Mouse (Mus musculus) spleen, adult 18-20 months (tissue): ENCODE results near the gene Sptb.

Source experiments
- DNase-seq, 2 experiments: peaks; one replicate each; pipeline ENCODE4 v3.0.0; 2022; ENCODE audit warnings: mixed read lengths in 2 of 2

Sptb gene

DNA sequence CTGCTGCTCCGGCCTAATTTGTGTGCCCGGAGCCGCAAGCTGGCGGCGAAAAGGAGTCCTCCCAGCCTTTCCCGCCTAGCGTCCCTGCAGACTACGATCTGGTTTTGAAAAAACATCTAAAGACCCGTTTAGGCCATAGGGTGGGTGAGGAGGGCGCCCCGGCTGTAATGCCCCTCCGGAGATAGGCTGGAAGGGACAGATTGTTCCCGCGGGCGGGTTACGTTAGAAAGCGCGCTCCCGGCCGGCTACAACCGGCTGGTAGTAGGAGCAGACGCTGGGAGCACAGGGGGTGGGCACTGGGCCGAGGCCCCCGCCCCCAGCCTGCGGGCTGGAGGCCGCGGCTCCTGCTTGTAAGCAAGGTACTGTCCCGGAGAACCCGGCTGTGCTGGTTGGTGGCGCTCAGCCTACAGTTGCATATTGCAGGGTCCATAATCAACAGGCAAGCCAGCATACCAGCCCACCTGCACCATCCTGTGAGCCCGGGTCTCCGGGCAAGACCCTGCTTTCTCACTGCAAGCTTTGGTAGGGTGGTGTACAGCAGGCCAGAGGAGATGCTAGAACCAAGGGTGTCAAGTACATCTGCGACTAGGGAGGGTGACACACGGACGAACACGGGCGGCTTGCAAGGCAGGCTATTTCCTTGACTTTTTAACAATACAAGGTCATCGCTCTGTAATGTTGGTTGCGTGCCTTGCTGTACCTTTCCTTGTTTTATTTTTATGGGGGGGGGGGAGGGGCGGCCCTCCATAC, at the start of gene Sptb:
TSS of gene Sptb (minus strand) at position 197 of the 750 bp plus-strand sequence.
- peak in 1 of 2 experiments; percentile 30 for DNase-seq

DNA sequence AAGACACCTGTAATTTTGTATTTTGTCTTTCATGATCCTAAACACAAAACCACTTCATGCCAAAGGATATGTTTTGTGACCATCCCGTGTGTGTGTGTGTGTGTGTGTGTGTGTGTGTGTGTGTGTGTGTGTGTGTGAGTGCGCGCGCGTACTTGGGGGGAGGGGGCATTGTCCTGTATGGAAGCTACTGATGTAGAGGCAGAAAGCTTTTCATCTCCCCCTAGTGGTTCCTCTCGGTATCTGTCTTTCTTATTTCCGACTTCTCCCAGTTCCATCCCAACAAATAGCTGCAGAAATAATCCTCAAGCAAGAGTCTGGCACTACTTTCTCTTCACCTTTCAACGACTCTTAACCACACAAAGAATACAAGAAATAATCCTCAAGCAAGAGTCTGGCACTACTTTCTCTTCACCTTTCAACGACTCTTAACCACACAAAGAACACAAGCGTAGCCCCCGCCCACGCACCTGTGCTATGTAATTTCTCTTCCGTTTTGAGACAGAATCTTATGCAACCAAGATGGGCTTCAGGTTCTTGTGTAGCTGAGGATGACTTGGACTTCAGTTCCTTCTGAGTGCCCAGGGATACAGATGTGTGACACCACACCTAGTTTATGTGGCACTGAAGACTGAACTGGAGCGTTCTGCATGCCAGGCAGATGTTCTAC, 42.4 kb upstream of the Sptb start:
- DNase-seq: peak; percentile 8 to 34

DNA sequence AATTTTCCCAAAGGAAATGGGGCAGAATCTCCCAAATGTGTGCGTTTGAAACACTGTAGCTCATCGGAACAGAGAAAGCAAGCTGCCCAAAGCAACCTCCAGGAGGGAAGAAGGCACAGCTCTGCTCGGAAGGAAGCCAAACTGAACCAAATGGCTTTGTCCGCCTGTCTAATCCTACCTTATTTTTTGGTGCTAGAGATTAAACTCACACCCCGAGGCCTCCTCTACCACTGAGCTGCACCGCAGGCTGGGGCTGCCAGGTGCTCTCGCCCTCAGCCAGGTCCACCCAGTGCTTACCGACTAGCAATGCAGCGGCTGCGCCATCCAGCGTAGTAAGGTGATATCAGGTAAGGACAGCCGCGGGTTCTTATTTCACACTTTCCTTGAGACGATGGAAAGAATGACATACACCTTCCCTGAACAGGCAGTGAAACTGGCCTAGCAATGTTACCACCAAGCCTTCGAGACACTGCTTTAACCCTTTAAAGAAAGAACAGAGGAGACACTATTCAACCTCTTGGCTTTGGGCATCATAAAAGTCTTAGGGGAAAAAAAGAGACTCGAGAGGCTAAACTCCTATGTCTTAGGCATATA, 40.6 kb upstream of the Sptb start:
- DNase-seq: no peak

DNA sequence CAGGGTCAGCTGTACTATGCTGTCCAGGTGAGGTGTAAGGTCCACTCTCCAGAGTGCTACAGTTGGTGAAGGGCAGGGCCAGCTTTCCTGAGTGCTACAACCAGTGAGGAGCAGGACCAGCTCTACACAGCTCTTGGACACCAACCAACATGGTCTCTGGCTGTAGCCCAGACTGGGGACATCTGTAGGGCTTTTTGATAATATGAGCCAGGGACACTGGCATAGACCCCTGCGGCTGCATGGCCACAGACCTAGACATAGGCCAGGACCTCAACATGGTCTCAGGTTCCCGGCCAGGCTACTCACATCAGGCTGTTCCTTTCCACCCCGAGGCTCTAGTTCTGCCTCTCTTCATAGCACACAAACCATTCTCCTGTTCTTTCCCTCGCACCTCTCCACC, 17.6 kb upstream of the Sptb start:
- DNase-seq: no peak

DNA sequence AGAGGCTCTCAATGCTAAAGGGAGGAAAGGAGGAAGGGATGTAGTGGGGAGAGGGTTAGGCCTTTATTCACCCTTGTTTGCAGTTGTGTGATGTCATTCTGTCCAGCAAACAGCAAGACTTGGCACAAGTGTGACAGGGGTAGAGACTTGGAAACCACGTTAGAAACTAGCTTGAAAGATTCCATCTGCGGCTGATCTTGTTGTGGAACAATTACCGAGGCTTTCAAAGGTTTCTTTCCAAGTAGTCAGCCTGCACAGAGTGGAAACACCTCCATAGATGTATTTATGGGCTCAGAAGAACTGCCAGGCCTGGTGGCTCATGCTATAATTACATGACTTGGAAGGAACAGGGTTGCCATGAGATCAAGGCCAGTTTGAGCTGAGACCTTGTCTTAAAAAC, 11.7 kb upstream of the Sptb start:
- no peak for DNase-seq

DNA sequence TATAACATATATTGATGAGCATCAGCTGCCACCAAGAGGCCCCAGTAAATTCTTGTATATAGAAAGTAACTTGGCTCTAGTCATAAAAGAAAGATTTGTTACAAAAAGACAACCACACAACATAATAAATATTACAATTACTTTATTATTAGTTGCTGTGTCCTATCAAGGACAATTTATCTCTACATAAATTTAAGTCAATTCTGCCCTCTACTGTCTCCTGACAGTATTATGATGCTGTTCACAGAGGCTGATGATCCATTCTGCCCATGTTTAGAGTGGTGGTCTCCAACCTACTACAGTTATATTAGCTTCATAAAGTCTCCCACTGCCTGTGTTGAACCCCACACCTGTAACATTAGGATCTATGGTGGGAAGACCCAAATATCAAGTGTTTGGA, 10.2 kb upstream of the Sptb start:
- no peak for DNase-seq

DNA sequence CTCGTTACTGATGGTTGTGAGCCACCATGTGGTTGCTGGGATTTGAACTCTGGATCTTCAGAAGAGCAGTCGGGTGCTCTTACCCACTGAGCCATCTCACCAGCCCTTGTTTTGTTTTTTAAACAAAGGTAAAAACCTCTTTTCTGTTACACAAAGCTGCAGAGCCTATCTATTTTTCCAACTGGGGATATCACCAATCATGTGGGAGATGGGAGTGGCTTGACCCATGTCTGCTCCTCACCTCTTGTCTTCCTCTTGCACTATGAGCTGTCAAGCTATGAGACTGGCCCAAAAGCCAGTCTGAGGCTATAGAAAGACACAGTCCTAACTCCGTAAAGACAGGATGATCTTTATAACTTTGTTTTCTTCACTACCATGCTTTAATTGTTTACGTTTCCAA, 8.0 kb upstream of the Sptb start:
- no peak for DNase-seq

DNA sequence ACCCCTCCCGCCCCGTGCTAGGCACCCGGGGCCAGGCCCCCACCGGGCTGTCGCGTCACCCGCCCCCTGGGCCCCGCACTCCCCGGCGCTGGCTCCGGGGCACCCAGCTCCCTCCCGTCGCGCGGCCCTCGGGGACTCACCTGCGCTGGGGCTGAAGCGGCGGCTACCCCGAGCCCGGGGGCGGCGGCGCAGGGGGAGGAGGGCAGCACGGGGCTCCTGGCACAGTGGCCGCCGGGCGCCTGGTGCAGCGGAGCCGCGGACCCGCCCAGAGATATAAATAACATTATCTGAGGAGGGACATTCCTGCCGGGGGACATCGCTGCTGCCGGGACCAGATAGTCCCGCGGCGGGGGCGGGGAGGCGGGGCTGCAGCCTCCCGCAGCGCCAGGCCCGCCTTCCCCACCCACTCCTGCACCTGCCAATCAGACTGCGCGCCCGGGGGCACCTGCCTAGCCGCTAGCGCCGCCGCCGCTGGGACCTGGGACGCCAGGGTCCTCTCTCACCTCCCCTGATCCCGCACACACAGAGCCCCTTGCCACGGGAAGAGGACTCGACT, 474 bp downstream of the Sptb start:
- peak; percentile 51 to 63 for DNase-seq

DNA sequence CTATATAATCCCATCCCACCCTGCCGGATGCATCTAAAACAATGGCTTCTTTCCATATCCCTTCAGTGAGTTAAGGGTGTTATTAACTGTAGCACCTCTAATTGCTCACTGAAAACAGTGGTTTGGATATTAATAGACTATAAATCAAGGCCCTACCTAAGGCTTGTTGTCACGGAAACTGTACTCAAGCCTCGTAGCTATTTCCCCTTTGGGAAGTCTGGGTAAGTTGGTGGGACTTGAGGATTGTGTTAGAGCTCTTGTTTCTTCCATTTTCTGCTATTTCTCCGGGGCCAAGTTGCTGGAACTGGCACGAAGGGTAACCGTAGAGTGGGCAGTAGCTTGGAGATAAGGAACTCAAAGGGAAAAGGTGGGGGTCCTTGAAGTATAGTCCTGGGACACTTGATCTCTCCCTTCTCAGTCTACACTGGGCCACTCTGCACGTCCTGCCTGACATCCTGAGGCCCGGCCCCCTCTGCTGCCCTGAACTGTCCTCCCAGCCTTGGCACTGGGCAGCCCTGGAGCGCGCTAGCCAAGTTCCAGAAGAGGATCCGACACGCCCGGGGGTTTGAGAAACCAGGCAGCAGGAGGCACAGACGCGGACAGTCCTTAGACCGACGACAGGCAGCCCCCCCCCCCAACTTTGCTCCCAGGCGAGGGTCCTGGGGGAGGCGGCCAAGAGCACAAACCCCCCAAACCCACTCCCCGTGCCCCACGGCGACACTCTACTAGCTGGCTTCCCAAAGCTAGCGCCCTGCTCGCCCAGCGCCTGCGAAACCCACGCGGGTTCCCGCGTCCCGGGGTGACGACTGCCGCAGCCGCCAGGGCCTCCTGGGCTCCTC, 1.2 kb downstream of the Sptb start:
- peak in 1 of 2 experiments; percentile 5 for DNase-seq

DNA sequence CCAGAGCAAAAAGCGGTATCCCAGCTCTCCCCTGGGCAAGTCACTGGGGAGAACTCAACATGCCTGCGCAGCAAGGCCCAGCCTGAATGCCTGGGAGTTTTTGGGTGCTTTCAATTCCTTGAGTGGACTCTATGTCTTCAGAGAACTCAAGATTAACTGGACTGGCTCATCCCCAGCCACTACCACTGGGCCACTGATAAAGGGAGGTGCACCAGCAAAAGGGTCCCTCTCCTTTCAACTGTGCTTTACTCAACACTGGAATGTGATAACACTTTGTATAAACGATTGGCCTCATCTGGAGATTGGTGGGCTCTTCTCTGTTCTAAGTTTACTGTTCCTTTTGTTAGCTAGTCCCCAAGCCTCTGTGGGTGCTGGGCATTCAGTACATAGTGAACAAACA, 2.2 kb downstream of the Sptb start:
- DNase-seq: no peak

DNA sequence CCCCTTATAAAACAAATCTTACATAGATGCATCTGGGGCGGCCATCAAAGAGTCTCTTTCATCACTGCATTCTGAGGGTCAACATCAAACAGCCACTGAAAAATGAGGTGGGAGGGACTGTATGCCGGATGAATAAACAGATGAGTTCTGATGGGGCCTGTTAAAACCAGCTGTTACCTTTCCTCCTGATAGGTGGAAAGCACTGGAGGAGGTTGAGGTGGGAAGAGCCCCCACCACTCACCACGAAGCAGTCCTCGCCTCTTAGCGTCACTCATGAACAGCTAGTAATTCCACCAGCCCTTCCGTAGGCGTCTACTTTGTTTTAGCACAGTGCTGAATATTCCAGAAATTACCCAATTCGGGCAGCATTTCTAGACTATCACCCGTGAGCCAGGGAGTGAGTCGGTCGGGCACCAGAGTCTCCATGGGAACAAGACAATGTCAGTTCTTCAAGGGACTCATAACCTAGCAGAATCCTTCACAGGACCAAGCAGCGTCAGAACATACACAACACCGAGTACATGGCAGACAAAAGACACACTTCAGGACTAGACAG, 13.9 kb downstream of the Sptb start:
- no peak for DNase-seq

DNA sequence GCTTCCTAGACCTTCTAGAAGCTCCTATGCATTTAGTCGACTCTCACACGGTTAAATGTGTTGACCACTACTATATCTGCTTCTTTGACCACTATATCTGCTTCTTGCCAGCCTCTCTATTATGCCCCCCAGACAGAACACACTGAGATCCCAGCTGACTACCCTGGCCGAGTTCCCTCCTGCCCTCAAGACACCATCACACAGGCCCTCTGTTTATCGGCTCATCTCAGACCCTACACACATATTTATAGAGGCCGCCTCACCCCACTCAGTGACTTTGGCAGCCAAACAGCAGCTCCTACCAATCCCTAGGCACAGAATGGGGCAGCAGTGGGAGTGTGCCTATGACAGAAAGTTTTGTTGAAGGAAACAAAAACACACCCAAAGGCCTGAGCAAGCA, 14.6 kb downstream of the Sptb start:
- no peak for DNase-seq

DNA sequence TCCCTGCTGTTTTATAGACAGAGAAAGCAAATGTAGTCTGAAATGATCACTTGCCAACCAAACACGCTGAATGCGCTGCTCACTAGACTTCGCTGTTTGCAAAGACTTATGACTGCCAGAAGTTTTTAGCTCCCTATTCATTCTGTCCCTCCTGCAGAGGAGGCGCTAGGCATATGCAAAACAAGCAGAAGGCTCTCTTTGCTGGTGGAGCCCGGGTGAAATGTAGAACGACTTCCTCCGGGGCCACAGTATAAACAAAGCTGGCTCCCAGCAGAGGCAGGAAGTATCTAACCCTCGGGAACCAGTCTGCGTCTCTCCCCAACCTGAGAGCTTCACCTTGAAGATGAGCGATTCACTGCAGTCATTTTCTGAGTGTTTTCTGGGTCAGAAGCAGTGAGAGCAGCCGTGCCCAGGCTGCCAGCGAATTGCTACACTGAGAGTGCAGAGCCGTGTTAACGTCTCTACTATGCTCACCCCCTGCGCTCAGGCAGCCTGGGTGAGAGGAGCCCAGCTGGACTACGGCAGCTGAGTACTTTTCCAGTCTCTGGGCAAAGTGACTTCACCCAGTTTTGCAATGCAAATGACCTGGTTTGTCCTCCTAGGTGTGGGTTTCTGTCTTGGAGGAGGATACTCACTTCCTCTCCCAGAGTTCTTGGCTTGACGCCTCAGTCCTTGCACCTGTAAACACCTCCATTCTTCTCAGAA, 15.4 kb downstream of the Sptb start:
- peak in 1 of 2 experiments; percentile 31 for DNase-seq

DNA sequence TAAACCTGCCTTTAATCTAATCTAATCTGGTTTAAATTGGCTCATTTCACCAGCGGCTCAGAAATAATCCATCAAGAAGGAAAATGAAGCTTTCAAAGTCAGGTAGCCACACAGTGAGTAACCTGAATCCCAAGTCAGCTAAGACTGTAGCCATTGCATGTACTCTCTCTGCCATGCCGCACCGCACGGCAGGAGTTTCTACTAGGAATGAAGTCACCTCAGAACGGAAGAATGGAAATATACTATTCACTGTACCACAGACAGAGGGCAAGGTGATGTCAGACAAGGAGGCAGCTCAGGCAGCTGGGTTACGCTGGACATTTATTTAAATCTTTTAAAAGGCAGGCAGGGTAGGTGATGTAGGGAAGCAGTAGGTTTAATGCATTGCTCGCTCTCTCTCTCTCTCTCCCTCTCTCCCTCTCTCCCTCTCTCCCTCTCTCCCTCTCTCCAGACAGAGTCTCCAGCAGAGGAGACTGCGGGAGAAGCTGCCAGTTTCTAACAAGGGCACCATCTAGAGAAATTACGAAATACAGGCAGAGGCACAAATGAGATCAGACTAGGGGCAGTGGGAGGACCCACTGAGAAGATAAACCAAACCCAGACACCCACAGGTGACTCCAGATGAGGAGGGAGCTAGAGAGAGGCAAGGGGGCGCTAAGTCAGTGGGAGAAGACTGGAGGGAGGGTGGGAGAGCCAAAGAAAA, 22.7 kb downstream of the Sptb start:
- DNase-seq: no peak

DNA sequence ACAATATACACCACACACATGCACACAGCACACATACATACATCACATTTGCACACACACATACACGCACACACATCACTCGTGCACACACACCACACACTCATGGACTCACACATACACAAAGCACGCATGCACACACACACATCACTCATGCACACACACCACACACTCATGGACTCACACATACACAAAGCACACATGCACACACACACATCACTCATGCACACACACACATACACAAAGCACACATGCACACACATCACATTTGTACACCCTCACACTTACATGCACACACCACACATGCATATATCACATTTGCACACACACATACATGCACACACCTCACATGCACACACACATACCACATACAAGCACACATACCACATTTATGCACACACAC, 24.7 kb downstream of the Sptb start:
- no peak for DNase-seq

DNA sequence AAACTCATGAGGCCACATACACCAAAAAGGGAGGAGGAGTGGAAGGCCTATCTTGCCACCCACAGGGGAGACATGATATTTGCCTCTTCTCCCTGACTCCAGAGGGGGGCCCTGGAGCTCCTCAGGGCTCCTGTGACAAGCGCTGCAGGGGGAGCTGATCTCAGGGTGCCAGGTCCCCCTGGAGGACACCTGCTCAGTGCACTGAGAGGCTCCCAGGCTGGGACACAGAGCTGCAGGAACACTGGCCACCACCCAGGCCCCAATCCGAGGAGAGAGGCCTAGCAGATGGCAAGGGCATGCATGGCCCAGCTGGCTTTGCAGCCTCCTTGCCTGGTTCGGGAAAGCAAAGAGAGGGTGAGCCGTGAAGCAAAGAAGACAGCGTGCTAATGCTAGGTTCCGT, 25.9 kb downstream of the Sptb start:
- no peak for DNase-seq

DNA sequence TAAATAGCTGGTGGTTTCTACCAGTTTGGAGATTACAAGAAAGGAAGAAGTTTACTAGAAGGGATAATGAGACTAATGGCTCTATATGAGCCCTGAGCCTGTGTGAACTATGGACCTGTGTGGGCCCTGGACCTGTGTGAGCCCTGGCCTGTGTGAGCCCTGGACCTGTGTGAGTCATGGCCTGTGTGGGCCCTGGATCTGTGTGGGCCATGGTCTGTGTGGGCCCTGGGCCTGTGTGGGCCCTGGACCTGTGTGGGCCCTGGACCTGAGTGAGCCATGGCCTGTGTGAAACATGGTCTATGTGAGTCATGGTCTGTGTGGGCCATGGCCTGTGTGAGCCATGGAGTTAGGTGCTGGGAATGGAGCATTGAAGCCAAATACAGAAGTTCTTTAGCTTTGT, 28.4 kb downstream of the Sptb start:
- DNase-seq: no peak

DNA sequence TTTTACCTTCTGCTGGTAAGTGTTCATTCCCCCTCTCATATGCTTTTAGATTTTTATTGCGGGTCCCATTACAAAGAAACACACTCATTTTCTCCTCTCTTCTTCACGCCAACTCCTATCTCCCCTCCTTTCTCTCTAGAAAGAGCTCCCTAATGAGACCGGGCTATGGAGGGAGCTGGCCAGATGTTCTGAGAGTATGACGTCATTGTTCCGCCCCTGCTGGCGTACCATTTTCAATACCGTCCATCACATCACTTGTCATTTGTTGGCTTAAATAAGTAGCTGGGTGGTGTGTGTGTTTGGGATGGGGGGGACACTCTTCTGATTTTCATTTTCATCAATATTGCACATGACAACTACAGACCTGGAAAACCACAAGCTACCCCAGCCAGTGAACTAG, 33.3 kb downstream of the Sptb start:
- no peak for DNase-seq

DNA sequence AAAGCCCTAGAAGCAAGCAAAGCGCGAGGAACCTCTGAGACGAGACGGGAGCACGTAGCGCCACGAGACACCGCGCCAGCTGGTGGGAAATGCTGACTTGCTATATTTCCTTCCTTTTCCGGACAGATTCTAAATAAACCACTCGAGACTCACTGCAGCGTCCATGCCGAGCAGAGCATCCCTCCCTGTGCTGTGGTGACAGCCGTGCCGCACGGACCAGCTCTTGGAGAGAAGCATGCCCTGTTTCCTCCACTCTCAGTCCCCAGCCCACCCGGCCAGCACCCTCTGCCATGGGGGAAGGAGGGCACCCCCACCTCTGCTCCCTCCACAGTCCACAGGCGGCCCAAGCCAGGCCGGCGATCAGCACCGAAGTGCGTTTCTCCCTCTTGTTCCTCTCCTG, 33.9 kb downstream of the Sptb start:
- no peak for DNase-seq

DNA sequence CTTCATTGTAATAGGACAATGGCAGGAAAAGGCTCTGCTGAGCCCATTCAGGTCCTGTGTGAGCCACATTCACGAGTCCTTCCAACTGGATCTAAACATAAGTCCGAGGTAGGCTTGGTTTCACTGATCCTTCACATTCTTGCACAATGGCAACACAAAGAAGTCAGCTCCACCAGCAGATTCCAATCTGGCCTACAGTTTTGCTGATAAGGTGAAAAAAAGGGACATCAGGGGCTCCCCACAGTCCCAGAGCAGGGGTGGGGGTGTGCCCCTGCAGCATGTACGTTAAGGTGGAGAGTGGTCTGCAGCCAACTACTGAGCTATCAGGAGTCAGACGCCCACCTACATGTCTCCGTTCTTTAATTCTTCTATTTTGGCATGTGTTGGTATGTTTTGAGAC, 35.0 kb downstream of the Sptb start:
- DNase-seq: no peak

DNA sequence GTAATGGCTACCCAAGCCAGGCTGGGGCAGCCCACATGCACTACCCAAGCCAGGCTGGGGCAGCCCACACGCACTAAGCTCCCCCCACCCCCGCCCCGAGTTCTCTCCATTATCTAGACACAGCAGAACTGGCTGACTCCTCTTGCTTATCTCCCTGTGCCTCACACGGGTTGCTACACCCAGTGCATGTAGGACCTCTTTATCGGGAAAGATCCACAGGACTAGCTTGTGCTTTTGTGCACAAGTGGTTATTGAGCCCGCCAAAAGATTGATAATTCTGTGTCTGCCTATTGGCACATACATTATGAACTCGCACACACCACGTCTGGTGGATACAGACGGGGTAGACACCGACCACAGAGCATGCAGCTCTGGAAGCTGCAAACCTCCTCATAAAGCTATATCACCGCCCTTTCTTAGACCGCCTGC, 36.5 kb downstream of the Sptb start:
- no peak for DNase-seq
